Mouse (Mus musculus) neural tube, embryonic 10.5 days (tissue): ENCODE data around the gene Elob.

Source experiments
- DNase-seq: peaks from one replicate; pipeline ENCODE4 v3.0.0-alpha.2; 2017; ENCODE audit warnings: low spot score; ENCODE audit errors: extremely low spot score

Elob gene

GRCm38 (mm10) chr17:23825591-23825990 lies 3.3 kb downstream of the Elob start:
- DNase-seq: no peak

- no peak for DNase-seq
These were observed 5.3 kb downstream of the Elob start for GRCm38 (mm10) chr17:23823614-23824013.

GRCm38 (mm10) chr17:23823018-23823417 lies 5.9 kb downstream of the Elob start:
- peak; percentile 12 for DNase-seq

GRCm38 (mm10) chr17:23822094-23822493 lies 6.8 kb downstream of the Elob start:
- no peak for DNase-seq

- no peak for DNase-seq
These were observed 8.2 kb downstream of the Elob start for GRCm38 (mm10) chr17:23820731-23821130.

GRCm38 (mm10) chr17:23819235-23819634 lies 9.7 kb downstream of the Elob start:
- DNase-seq: no peak

- DNase-seq: peak; percentile 11
These were observed 10.4 kb downstream of the Elob start for GRCm38 (mm10) chr17:23818579-23818978.

GRCm38 (mm10) chr17:23815641-23816040 lies 13.3 kb downstream of the Elob start:
- DNase-seq: no peak

GRCm38 (mm10) chr17:23807918-23808317 lies 21.0 kb downstream of the Elob start:
- DNase-seq: no peak

GRCm38 (mm10) chr17:23806867-23807266 lies 22.1 kb downstream of the Elob start:
- DNase-seq: no peak

GRCm38 (mm10) chr17:23804426-23805085 lies 24.4 kb downstream of the Elob start:
- DNase-seq: no peak

- peak; percentile 91 for DNase-seq
These were observed 25.4 kb downstream of the Elob start for GRCm38 (mm10) chr17:23803366-23804041.

GRCm38 (mm10) chr17:23802746-23803365 lies 26.1 kb downstream of the Elob start:
- peak; percentile 93 for DNase-seq

GRCm38 (mm10) chr17:23801627-23802026 lies 27.3 kb downstream of the Elob start:
- DNase-seq: no peak

GRCm38 (mm10) chr17:23797316-23797715 lies 31.6 kb downstream of the Elob start:
- no peak for DNase-seq

GRCm38 (mm10) chr17:23795323-23795722 lies 33.6 kb downstream of the Elob start:
- no peak for DNase-seq

GRCm38 (mm10) chr17:23791079-23791357 lies 37.9 kb downstream of the Elob start:
- DNase-seq: no peak

- DNase-seq: peak; percentile 83
These were observed 38.5 kb downstream of the Elob start, which contains the start of gene Srrm2 for GRCm38 (mm10) chr17:23790269-23791078. Gene Srrm2 (plus strand): TSS chr17:23790532.

- no peak for DNase-seq
These were observed 39.1 kb downstream of the Elob start for GRCm38 (mm10) chr17:23789749-23790268.

- no peak for DNase-seq
These were observed 40.0 kb downstream of the Elob start for GRCm38 (mm10) chr17:23788973-23789372.

- peak; percentile 44 for DNase-seq
These were observed 42.4 kb downstream of the Elob start for GRCm38 (mm10) chr17:23786510-23786931.
